Comparison of ENCODE assay signal across 17 mouse cellular contexts in the genomic region with DNA sequence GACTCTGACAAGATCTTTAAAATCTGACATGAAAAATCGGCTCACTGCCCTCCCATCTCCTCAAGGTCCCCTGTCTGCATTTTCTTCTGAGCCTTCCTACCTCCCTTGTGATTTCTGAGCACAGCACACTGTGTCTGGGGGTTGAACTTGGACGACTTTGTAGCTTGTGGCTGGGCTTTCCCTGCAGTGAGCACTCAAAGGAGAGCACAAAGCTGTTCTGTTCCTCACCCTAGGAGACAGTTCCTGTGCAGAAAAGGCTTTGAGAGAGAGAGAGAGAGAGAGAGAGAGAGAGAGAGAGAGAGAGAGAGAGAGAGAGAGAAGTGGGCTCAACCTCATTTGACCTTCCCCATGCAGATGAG.
DNase-seq lines count a peak whose midpoint lies in the region; ATAC-seq and TF ChIP-seq lines count a peak whose summit lies in the region.
"Had no signal": no experiment of that assay in that cellular context is flagged by ENCODE, and none has a peak within 500 bp of the region (broad histone marks: within the 10 kb centered on the region; RNA-seq: fewer than 3 reads in every experiment).

No protein-coding gene starts in this region.

- no peak for TF ChIP-seq CTCF in forebrain, postnatal 0 days (IDR thresholded peaks at IDR 0.05; ENCODE audit: low read depth)

- H3K27ac ChIP-seq in forebrain, postnatal 0 days (ENCODE audit: low read depth, low read length) = no peak overlapping the region
- H3K27ac ChIP-seq in neural tube, embryonic 15.5 days (replicated peaks) = no peak overlapping the region
- H3K27ac ChIP-seq: heart, adult 2 months; liver, embryonic 15.5 days; stomach, postnatal 0 days had no signal

- H3K4me3 ChIP-seq in forebrain, postnatal 0 days (ENCODE audit: low read depth, low read length) = no peak overlapping the region
- H3K4me3 ChIP-seq in neural tube, embryonic 15.5 days (replicated peaks) = no peak overlapping the region
- H3K4me3 ChIP-seq: heart, adult 2 months; liver, embryonic 15.5 days had no signal

- H3K4me2 ChIP-seq in forebrain, postnatal 0 days (ENCODE audit: low read depth) = no peak overlapping the region
- H3K4me2 ChIP-seq in neural tube, embryonic 15.5 days = peak overlapping the region; percentile 53; the same call in 1 of the 2 replicates
- H3K4me2 ChIP-seq: liver, embryonic 15.5 days had no signal

- ATAC-seq in forebrain, postnatal 0 days = peak; percentile 54; the same call in 1 of the 2 replicates
- ATAC-seq in neural tube, embryonic 15.5 days (ENCODE audit: low FRiP score) = peak; percentile 54; the same call in 1 of the 2 replicates
- ATAC-seq: intestine, embryonic 16.5 days; Patski had no signal

- H3K9me3 ChIP-seq in forebrain, postnatal 0 days (ENCODE audit: low read length) = no peaks in the 10 kb centered on the region
- no peaks in the 10 kb centered on the region for H3K9me3 ChIP-seq in neural tube, embryonic 15.5 days (replicated peaks)
- H3K9me3 ChIP-seq: liver, embryonic 15.5 days had no signal

- H3K4me1 ChIP-seq in forebrain, postnatal 0 days (ENCODE audit: insufficient read depth) = no peaks in the 10 kb centered on the region
- H3K4me1 ChIP-seq in neural tube, embryonic 15.5 days = peaks cover 14% of the 10 kb centered on the region
- H3K4me1 ChIP-seq: liver, embryonic 15.5 days had no signal

- H3K9ac ChIP-seq in forebrain, postnatal 0 days = no peak overlapping the region
- H3K9ac ChIP-seq in neural tube, embryonic 15.5 days (replicated peaks) = no peak overlapping the region
- H3K9ac ChIP-seq: liver, embryonic 15.5 days had no signal

- WGBS in forebrain, postnatal 0 days = 9% methylated on average over 2 of the region's 2 CpGs
- 21% methylated on average over 2 of the region's 2 CpGs for WGBS in neural tube, embryonic 15.5 days

- no peaks in the 10 kb centered on the region for H3K36me3 ChIP-seq in forebrain, postnatal 0 days (ENCODE audit: insufficient read depth)
- no peaks in the 10 kb centered on the region for H3K36me3 ChIP-seq in neural tube, embryonic 15.5 days
- H3K36me3 ChIP-seq: liver, embryonic 15.5 days had no signal

- no peaks in the 10 kb centered on the region for H3K27me3 ChIP-seq in forebrain, postnatal 0 days (ENCODE audit: insufficient read depth, low read length)
- H3K27me3 ChIP-seq in neural tube, embryonic 15.5 days (replicated peaks) = no peaks in the 10 kb centered on the region
- H3K27me3 ChIP-seq: CH12.LX; liver, embryonic 15.5 days; Patski had no signal

- peak; percentile 19 for DNase-seq in cerebellum, adult 11-12 months
- DNase-seq in cerebellum, postnatal 4 days (ENCODE audit: low spot score in 2 of 2) = no peak
- peak; percentile 25 for DNase-seq in retina, postnatal 1 day
- no peak for DNase-seq in retina, embryonic 14.5 days (ENCODE audit: low spot score)
- peak; percentile 24 for DNase-seq in forebrain, postnatal 0 days
- no peak for DNase-seq in testis, postnatal 14 days (ENCODE audit: low spot score)
- no peak for DNase-seq in kidney, postnatal 10 days
- DNase-seq: cerebellum, postnatal 36 days; heart, adult 2 months; lung, postnatal 14 days; thymus, postnatal 4 days had no signal

Comparison
In these comparisons a context has a peak if more than half of its experiments do, and no peak if none do; other contexts are left out.
1. DNase-seq: peak in cerebellum, adult 11-12 months (single experiment), retina, postnatal 1 day (single experiment) and forebrain, postnatal 0 days (single experiment); none in cerebellum, postnatal 4 days (0 of 2), retina, embryonic 14.5 days (single experiment), testis, postnatal 14 days (single experiment) and kidney, postnatal 10 days (single experiment).